Mouse (Mus musculus) heart, postnatal 25 days (tissue): Measurements from ENCODE around the gene Nckap5. TPM values are rescaled to one million over a fixed set of nuclear protein-coding genes. Genes with fewer than 3 reads are reported as not detected.

Source experiments
- DNase-seq: peaks from one replicate; pipeline ENCODE4 v3.0.0; 2022; ENCODE audit warnings: low spot score
- intact Hi-C: fragments of 180-260 bp; cut with DNase I; formaldehyde crosslinking; loops from one replicate; pipeline ENCODE4 v1.15.1; 2025
- total RNA-seq, 2 experiments: library from RNA; stranded (reverse); gene quantifications; 2 replicates each; pipeline ENCODE4 v1.2.3; 2021

The Nckap5 gene
- total RNA-seq, 2 experiments from 2014 or later, result 8.5 to 12.7 TPM

DNA sequence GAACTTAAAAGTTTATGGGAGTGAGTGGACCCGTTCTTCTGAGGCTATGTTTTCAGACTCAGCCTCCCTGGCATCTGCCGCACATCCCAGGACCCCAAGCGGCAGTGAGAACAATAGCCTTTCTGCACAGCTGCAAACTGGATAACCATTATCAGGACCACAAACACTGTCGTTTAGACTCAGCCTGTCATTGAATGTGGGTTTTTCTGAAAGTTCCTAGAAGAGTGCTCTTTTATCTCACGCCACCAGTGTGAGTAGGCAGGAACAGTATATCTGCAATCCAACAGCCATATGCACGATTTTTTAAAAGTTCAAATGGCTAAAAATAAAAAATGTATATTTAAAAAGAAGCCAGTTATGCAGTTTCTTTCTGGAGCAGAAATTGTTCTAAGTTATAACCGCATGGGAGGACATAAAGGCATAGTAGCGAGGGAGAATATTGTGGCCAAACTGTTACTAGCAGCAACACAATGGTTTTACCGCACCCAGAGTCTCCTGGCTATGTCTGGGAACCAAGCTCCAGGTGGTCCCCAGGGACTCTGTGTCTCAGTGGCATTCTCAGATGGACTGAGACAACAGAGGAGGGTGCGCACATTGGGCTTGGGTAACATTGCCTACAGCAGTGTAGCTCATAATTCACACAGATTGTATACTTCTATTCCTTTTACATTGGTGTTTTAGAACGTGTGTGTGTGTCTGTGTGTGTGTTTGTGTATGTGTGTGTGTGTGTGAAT lies 512.6 kb downstream of the Nckap5 start:
- no peak for DNase-seq
- intact Hi-C loops, result no loop called here

DNA sequence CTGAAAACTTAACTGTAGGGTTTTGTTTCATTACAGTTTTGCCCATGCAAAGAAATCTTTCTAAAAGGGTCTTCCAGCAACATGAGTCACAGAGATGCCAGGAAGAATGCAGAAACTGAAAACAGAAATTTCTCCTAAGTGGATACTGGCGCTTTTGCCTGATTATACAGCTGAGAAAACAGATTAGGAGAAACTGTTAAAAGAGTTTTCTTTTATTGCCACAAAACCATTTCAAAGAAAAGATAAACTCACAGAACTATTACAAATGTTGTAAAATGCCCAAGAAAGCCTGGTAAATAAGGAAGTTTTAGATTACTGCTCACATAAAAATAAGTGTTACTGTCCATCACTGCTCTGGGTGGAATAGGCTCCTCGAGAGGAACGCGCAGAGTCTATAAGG lies 513.3 kb downstream of the Nckap5 start:
- intact Hi-C loops, result no loop called here
- no peak for DNase-seq

DNA sequence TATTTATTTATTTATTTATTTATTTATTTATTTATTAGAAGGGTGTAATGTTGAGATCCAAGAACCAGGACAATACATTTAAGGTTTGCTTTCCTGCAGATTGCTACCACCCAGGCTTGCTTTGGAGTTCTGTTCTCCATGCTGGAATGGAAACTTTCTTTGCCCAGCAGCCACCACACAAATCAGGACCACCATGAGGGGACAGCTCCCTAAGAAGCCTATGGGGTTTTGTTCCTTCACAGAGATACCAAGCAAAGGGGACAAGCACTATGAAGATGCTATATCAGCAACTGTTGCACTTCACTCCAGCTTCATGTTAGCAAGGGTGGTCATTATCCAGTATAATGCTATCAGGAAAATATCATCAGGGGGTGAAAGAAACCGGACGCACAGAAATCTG lies 513.7 kb downstream of the Nckap5 start:
- DNase-seq, result no peak
- intact Hi-C loops, result no loop called here

DNA sequence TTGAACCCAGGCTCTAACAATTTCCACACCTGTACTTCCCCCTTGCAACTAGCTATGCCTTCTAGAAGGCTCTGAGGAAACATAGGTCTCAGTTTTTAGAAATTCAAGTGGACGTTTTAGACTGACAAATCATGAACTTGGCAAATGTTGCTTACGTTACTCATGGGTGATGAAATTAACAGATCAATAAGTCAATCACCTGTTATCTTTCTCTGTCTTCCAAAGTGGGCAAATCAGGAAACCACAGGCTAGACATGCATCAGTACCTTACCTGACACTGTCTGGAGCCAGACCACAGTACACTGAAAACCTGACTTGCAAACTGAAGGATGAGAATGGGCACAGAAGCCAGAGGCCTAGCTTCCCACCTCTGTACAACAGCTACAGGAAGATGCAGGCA lies 529.5 kb downstream of the Nckap5 start:
- intact Hi-C loops, result no loop called here
- no peak for DNase-seq

DNA sequence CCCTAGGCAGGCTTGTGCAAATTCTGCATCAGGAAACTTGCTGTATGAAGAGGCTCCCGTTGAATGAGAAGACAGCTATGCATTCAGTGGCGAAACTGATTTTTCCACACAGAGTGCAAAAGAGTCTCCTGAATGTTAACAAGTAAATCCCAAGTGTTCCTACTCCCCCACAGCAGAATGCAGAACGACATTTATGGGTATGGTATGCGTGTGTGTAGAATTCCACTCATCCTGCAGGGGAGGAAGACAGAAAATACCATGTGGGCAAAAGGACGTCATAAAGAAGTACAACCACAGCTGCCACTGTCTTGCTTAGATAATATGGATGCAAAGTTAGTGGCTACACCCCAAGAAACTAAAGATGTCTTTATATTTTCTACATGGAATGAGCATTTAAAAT lies 565.7 kb downstream of the Nckap5 start:
- intact Hi-C loops, result no loop called here
- no peak for DNase-seq

GRCm38 (mm10) chr1:126254364-126254763 lies 576.2 kb downstream of the Nckap5 start:
- no peak for DNase-seq
- intact Hi-C loops, result no loop called here

DNA sequence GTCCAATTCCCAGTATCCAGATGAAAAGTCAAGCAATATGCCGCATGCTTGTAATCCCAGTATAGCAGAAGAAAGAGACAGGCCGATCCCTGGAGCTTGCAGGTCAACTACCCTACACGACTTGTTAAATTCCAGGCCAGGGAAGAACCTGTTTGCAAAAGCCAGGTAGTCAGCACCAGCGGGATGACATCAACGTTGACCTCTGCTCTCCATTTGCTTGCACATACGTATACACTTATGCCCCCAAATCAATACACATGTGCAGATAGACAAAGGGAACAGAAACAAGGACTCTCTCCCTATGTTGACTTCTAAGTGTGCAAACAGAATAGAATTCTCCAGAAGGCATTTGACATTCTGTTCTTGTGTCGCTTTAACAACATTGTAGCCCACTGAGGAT lies 576.7 kb downstream of the Nckap5 start:
- intact Hi-C loops, result no loop called here
- no peak for DNase-seq

GRCm38 (mm10) chr1:126233196-126233595 lies 597.4 kb downstream of the Nckap5 start:
- no peak for DNase-seq
- intact Hi-C loops, result no loop called here

GRCm38 (mm10) chr1:126231199-126231598 lies 599.4 kb downstream of the Nckap5 start:
- intact Hi-C loops, result no loop called here
- no peak for DNase-seq

DNA sequence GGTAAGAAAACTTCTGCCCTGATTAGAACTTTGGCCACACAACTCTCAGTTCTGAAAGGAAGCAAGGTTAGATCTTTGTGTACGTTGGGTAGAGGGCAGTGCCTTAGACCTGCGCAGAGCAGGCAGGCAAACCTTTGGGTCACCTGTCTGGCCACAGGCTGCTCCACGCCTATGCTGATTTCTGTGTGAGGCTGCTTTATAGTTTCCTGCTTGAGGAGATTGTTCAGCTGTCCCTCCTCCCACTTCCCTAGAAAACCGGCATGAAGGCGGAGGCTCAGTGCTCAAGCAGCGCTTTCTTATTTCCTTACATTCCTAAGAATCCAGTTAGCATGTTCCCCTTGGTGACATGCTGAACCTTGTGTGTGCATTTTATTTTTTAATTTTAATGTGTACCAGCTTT lies 620.4 kb downstream of the Nckap5 start:
- DNase-seq, result no peak
- intact Hi-C loops, result no loop called here

GRCm38 (mm10) chr1:126209743-126210142 lies 620.9 kb downstream of the Nckap5 start:
- intact Hi-C loops, result no loop called here
- no peak for DNase-seq

GRCm38 (mm10) chr1:126209131-126209530 lies 621.5 kb downstream of the Nckap5 start:
- no peak for DNase-seq
- intact Hi-C loops, result no loop called here

DNA sequence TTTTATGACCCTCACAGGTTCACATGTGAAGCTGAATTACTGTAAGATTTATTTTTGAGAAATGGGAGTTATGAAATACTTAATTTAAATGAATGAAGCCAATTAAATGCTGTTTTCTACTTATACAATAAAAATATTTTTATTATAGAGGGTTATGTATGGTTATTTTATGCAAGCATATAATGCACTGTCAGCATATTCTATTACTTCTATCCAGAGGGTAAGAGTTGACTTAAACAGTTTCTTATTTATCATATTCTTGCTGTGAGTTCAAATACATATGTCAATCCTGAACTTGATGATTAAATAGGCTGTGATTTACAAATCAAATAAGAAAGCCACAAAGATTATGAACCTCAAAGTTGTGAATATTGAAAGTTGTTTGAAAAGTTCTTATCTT lies 633.7 kb downstream of the Nckap5 start:
- no peak for DNase-seq
- intact Hi-C loops, result no loop called here

DNA sequence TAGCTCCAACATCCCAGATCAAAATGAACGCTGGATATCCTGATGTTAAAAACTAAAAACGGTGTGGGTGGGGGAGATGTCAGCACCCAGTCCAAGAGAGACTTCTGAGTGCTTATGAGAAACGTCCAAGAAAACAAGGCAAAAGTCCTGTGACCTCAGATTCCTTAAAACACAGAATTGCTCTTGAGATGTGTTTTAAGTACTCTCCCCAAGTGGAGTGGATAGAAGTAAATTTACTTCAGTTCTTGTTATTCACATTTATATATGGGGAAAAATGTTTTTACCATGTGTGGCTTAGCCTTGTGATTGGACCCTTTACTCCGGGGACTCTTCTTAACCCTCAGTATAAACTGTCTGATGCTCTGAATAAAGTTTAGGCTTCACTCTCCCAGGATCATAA lies 640.2 kb downstream of the Nckap5 start:
- intact Hi-C loops, result no loop called here
- no peak for DNase-seq

DNA sequence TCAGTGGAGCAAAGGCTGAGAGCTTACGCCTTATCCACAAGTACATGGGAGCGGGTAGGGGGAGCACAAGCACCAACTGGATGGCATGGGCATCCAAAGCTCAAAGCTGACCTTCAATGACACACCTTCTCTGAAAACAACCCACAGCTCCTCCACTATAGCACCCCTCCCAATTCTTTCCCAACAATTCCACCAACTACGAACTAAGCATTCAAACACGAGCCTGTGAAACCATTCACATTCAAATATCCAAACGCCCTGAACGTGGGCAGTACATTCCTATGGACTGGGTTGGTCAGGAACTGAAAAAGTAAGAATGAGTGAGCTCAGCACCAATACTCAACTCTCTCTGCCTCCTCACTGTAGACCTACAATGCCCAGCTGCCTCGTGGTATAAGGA lies 646.8 kb downstream of the Nckap5 start:
- intact Hi-C loops, result no loop called here

DNA sequence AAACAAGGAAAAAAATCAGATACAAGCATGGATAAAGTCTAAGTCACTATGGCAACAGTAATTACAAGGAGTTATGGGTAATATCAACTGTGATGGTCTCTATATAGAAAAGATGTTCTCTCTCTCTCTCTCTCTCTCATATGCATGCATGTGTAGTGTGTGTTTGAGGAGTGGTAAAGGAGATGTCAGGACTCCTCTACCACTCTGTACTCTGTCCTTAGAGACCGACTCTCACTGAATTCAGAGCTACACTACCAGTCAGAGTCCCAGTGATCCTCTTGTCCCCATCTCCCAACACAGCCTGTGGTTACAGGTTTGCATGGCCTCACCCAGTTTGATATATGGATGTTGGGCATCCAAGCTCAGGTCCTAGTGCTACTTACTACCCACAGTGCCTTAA lies 662.0 kb downstream of the Nckap5 start:
- no peak for DNase-seq
- intact Hi-C loops, result no loop called here

More for the DNA sequence above, 646.8 kb downstream of the Nckap5 start:
- DNase-seq, result no peak

DNA sequence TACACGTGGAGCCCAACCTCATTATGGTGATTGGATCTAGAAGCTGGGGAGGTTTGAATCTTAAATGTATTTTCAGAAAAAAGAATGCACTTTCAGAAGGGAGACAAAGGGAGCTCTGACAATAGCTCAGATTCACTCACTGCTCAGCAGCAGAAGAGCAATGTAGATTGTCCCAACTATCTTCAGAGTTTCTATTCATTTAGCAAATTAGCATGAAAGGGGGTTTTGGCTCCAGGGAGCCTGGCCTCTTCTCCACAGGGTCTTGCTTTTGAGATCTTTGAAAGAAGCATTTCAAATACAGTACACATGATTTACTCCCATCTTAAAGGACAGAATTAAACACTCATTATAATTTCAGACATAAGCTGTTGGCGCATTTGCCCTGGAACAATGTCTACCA lies 662.5 kb downstream of the Nckap5 start:
- DNase-seq, result no peak
- intact Hi-C loops, result no loop called here

GRCm38 (mm10) chr1:126167546-126167945 lies 663.1 kb downstream of the Nckap5 start:
- no peak for DNase-seq
- intact Hi-C loops, result no loop called here

- intact Hi-C loops, result no loop called here
- DNase-seq, result no peak
Observed at GRCm38 (mm10) chr1:126159287-126159686, 671.3 kb downstream of the Nckap5 start.

DNA sequence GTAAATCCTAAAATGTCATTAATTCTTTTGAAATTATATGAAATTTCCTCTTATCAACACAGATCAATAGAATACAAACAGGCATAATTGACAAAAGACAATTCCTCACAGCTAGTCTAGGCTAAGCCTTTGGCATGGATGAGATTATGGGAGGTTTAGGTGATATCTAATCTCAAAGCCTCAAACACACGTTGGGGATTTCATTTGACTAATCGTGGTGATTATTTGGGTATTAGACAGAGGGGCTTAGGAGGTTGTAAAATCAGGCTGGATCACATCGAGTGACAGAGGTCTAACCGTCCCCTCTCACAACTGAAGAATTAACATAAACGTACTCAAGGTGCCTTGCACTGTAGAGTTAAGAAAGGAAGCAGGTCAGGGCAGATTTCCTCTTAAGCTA lies 674.8 kb downstream of the Nckap5 start:
- no peak for DNase-seq
- intact Hi-C loops, result no loop called here

DNA sequence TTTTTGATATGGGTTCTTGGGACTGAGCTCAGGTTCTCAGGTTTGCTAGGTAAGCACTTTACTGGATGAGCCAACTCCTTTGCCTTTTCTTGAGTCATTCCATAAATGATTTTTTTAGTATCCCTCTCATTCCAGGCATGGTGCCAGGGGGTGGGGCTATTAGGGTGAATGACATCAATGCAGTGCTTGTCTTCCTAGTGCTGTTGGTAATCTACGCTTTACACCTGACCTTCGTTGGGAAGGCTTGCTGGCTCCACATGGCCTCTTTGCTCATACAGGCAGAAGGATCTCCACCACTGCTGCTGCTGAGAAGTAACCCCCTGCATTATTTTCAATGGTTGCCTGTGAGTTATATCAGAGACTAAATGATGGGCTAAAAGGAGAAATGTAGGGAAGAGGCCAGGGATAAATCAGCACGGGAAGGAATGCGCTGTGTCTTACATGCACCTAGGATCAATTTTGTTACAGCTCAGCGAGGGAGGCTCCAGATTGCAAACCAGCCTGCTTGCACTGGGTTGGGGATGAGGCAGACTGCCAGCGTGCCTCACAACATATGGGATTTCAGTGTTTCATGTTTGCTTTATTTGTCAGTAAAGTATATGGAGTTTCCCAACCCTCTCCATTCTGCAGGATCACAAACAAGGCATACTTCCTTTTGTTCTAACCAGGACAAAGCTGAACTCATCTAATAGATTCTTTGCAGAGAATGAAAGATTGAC lies 676.9 kb downstream of the Nckap5 start:
- intact Hi-C loops, result no loop called here
- no peak for DNase-seq

GRCm38 (mm10) chr1:126152217-126152616 lies 678.4 kb downstream of the Nckap5 start:
- DNase-seq, result no peak

More at GRCm38 (mm10) chr1:126152217-126152616, 678.4 kb downstream of the Nckap5 start:
- intact Hi-C loops, result no loop called here
